Mouse (Mus musculus): ENCODE measurements around the gene Il12a. TPM values are rescaled to one million over a fixed set of nuclear protein-coding genes. Genes with fewer than 3 reads are reported as not detected.

Gene Il12a
- total RNA-seq, 2 experiments from 2014 or later: 0.28 to 0.42 TPM

DNA sequence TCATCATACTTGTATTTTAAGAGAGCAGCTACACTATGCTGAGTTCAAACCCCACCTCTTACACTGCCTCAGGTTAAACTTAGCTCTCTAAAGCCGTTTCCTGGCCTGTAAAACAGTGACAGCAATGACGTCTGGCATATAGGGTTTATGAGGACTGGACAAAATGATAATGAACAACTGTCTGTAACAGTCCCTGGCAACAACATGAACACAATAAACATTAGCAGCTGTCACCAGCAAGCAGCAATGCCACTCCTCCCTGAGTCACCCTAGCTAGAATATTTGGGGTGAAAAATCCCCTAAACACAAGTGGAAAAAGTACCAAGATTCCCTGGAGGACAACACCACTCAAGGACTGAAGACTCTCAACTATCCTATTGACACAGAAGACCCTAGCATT is 6.9 kb upstream of the Il12a start:
- no peak for DNase-seq (ENCODE audit: extremely low spot score in 1 of 2, low spot score in 1 of 2)

DNA sequence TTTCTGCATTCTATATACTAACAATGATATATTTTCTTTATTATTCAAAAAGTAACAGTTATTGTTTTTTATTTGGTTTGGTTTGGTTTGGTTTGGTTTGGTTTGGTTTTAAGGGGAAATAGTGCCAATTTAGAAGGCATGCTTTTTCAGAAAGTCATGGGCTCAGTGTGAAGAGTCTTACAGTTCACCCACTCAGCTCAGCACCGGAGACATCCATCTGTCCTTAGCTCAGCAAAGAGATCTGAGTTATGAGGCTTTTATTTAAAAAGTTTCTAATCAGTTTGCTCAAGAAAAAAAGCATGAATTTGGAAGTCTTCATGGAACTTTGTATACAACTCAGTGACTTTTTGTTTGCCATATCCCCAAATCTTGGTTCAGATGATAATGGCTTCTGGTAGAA is 6.2 kb upstream of the Il12a start:
- no peak for DNase-seq (ENCODE audit: extremely low spot score in 1 of 2, low spot score in 1 of 2)

DNA sequence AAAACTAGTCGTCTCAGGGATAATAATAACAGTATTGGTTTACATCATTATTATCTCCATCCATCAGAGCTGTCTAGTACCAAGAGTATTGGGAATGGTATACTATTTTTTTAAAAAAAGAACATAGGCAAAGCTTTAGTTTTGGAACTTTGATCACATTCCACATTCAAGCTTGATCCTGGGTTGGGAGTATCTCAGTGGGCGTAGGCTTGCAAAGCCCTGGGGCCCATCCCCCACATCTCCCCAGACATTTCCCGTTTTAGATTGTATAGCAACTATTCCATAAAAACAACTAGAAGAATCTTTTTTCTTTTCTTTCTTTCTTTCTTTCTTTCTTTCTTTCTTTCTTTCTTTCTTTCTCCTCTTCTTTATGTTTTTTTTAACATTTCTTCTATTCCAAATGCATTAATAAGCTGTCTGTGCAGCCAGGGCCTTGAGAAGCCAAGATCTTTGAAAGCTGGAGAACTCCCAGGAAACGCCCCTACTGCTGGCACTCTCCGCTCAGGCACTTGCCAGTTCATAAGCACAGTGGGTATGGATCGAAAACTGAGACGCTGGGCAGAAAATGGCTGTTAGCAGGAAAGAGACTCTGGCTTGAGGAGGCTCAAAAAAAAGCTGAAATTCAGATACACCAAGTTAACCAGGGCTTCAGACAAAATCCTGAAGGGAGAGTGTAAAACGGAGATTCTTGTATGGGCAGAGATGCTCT is 3.4 kb upstream of the Il12a start:
- DNase-seq (ENCODE audit: extremely low spot score in 1 of 2, low spot score in 1 of 2): no peak

DNA sequence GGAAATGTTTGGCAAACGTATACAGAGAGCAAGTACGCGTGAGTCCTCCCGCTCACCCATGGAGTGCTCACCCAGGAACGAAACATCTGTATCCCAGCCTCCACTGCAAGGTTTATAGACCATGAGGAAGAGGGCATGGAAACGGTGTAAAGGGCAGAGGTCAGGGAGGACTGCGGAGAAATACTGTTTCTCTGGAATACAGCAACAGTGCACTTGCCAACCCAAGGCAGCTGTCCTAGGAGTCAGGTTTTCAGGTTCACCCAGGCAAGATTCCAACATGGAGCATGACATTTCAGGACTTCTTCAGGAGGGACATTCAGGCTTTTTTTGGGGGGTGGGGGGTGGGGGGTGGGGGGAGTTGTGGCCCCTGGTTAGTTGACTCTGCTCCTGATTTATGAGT is 1.1 kb upstream of the Il12a start:
- no peak for DNase-seq (ENCODE audit: extremely low spot score in 1 of 2, low spot score in 1 of 2)

DNA sequence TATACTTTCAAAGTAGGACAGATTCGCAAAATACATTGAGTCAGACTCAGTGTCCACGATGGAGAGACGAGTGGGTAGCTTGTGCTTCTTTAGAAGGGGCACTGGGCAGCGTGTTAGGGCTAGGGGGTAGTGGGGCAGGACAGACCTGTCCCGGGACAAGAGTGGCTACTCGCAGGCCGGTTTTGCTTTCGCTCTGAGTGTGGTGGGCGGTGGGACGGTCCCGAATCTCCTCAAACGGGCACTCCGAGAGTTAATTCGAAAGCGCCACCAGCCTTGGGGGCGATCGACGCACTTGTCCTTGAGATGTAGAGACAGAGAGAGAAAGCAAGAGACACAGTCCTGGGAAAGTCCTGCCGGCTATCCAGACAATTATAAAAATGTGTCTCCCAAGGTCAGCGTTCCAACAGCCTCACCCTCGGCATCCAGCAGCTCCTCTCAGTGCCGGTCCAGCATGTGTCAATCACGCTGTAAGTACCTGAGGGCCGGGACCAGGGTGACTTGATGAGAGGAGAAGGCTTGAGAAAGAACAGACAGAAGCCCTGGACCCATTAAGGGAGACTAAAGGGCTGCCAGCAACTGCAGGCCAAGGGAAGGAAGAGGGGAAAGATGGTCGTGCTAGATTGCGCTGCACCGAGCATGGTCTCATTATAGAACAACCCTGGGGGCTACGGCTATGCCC is 795 bp downstream of the Il12a start:
- no peak for DNase-seq (ENCODE audit: extremely low spot score in 1 of 2, low spot score in 1 of 2)

DNA sequence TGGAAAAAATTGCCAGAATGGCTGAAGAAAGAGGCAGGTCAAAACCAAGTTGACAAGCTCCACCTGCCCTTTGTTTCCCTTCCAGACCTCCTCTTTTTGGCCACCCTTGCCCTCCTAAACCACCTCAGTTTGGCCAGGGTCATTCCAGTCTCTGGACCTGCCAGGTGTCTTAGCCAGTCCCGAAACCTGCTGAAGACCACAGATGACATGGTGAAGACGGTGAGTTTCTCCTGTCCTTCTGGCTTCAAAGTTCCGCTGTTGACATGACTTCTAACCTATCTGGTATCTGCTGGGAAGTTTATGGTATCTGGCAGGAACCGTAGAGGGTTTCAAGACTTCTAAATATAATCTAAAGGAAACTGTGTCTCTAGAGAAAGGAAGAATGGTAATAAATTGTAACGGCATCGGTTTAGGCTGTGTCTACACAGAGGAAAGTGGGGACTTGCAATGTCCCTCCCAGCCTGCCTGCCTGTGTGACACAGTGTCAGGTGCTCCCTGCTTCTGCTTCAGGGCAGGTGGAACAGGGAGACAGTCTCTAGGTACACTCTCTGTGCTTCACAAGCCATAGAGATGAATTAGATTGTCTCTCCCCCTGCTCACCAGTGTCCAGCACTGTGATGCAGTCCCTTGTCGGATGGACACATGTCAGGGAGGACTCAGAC is 1.6 kb downstream of the Il12a start:
- DNase-seq (ENCODE audit: extremely low spot score in 1 of 2, low spot score in 1 of 2): no peak

DNA sequence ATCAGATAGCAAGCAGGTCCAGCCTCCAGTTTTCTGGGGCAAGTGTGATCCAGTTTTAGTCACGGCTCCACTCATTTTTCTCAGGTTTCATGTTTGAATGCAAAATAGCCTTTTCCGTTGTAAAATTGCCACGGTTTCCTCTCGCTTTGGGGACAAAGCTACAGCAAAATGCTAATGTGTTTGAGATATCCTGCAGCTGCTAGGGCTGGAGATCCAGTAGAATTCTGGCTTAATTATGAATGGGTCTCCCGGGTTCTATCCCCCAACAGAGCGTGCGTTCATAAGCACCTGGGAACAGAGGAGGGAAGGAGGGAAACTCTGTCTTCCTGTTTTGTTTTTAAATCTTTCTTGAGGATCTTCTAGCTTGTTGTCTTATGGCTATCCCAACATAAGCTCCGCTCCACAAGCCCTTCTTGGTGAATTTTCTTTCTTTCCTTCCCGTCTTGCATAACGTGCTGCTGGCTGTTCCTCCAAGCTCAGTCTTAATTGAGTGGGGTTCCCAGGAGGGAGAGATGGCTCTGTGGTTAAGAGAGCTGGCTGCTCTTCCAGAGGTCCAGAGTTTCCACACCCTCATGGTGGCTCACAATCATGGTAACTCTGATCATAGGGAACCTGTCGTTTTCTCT is 2.3 kb downstream of the Il12a start:
- no peak for DNase-seq (ENCODE audit: extremely low spot score in 1 of 2, low spot score in 1 of 2)

DNA sequence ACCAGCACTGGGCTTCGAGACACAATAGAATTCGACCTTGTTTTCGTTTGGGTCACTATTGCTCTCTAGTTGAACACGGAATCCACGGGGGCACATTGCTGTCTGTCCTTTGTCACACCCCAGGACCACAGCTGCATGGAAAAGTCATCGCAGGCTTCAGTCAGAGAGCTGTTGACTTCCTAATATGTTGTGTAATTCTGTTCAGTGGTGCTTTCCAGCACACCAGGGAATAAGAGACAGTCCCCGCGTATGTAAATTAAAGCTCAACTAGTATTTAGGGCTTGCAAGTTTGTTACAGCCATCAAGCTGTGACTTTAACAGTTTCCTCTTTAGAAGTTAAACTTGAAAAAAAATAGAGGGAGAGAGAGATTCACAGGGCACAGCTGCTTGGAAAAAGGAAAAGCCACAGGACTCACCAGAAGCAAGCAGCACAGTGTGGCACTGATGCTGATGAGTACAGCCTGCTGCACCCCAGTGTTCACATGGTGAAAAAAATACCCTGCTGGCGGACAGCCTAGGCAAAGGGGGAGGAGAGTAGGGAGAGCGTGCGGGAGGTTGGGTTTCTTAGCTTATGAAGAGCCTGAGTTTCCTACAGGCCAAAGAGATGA is 3.1 kb downstream of the Il12a start:
- DNase-seq (ENCODE audit: extremely low spot score in 1 of 2, low spot score in 1 of 2): peak; percentile 41 to 58

DNA sequence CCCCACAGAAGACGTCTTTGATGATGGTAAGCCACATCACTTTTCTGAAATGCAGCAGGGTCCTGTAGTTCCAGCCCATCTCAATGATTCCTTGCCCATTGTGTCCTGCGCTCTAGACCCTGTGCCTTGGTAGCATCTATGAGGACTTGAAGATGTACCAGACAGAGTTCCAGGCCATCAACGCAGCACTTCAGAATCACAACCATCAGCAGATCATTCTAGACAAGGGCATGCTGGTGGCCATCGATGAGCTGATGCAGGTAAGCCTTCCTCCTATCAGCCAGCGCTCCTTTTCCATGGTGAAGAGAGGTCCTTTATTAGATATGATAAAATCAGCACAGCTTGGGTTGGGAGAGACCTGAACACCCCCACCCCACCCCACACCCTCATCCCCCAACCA is 4.9 kb downstream of the Il12a start:
- no peak for DNase-seq (ENCODE audit: extremely low spot score in 1 of 2, low spot score in 1 of 2)

DNA sequence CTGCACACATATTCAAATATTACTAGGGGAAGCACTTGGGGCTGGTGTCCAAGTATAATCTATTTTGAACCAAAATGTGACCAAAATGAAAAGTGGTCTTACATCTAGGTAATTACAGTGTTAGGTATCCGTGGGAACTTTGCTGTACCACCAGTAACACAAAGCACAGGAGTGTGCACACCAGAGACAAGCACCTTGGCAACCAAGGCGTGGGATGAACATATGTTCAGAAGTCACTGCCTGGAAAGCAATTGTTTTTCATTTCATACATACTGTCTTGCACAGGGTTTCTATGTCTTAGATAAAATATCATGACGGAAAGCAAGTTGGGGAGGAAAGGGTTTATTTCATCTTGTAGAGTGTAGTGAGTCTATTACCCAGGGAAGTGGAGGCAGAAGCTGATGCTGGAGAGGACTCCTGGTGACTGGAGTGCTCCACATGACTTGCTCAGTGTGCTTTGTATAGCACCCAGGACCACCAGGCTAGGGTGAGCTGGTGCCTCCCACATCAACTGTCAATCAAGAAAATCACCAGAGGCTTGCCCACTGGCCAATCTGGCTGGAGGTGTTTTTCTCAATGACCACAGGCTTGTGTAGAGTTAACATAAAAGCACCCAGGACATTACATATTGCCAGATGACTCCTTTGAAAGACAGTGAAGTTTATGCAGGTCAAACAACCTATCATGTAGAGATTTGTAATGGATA is 6.2 kb downstream of the Il12a start:
- no peak for DNase-seq (ENCODE audit: extremely low spot score in 1 of 2, low spot score in 1 of 2)

DNA sequence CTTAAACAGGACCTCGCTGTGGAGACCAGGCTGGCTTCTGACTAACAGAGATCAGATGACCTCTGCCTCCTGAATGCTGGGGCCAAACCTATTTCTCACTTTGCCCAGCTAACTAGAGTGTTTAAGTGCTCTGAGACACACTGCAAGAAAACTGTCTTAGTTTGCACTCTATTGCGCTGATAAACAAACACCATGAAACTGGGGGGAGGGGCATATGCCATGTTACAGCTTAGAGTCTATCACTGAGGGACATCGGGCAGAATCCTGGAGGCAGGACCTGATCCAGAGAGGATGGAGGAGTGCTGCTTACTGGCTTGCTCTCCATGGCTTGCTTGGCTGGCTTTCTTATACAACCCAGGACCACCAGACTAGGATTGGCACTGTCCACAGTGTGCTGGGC is 8.2 kb downstream of the Il12a start:
- DNase-seq (ENCODE audit: extremely low spot score in 1 of 2, low spot score in 1 of 2): no peak

DNA sequence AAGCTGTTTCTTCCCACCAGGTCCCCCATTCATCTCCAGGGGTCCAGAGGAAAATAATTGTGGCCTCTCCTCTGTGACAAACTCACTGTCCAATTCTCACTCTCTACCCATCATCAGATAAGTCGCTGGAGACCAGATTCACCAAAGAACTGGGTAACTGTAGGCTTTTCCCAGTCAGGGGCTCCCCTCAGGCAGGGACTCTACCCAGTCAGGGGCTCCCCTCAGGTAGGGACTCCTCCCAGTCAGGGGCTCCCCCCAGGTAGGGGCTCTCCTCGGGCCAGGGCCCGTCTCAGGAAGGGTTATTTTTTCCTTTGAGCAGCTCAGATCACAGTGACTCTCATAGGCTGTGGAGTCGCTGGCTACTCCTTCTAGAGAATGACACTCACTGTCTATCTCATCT is 9.6 kb downstream of the Il12a start:
- no peak for DNase-seq (ENCODE audit: extremely low spot score in 1 of 2, low spot score in 1 of 2)

DNA sequence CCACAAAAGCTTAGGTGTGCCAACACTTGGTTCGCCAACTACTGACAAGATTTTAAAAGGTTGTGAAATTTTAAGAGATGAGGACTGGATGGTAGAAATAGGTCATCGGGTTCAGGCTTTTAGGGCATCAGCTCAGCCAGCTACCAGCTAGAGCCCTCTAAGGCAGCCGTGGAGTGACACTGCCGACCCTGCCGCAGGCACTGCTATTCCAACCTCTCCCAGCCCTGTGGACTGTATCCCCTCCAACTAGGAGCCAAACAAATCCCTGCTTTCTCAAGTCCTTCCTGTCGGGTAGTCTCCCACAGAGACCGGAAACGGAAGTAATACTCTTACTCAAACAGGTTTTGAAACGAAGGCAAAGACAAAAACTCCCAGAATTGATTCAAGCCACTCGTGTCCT is 15.9 kb downstream of the Il12a start:
- DNase-seq (ENCODE audit: extremely low spot score in 1 of 2, low spot score in 1 of 2): no peak

DNA sequence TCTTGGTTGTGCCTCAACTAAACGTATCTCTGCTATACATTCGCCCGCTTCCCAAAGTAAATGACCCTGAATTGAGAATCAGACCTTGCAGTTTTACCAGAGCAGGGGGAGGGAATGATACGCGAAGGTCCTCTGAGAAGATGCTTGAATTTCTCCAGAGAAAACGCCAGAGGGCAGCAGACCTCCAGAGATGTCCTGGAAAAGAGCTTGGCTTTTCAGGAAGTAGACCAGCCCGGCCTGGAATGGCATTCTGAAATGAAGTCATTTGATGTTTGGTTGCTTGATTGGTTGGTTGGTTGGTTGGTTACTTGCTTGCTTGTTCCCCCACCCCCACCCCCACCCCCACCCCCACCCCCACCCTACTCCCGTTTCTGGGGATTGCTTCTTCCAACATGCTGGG is 17.8 kb downstream of the Il12a start:
- peak in 1 of 2 experiments; percentile 54 for DNase-seq (ENCODE audit: extremely low spot score in 1 of 2, low spot score in 1 of 2)

DNA sequence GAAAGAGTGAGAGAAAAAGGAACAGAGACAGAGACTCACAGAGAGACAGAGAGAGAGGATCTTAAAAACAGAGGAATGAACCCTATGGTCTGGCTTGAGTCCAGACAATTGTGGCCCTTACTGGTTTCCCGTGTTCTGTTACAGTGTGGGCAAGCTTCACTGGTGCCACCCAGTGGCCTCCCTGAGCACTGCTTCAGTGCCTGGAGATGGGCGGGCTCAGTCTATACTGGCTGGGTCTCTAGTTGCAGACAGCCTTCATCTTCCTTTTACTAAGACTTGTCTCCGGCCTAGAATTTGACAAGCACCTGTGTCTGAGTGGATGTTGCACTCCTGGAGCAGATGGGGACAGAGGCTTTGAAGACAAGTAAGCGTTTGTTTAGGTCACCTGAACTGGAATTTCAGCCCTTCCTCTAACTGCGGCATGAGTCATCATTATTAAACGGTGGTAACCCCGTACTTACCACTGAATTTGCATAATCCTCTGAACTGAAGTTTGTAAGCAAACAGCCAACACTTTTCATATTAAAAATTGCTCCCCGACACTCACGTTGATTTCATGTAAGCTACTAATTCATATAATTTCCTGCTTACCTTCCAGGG is 18.9 kb downstream of the Il12a start:
- DNase-seq (ENCODE audit: extremely low spot score in 1 of 2, low spot score in 1 of 2): peak in 1 of 2 experiments; percentile 73

DNA sequence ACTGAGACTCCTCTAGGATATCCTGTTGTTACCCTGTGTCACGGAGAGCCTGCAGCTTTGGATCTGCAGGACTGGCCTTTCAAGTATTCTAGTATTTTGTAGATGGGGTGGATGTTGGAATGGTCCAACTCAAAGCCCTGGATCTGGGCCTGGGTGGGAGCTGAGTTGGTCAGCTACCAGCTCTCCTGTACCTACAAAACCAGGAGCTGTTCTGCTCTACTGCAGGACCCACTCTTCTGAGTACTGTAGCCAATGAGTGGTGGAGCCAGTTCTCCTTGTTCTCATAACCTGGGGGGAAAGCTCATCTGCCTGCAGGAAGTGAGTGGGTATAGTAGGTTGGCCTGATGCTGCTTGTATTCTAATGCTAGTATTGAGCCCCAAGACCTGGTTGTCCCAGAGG is 20.0 kb downstream of the Il12a start:
- DNase-seq (ENCODE audit: extremely low spot score in 1 of 2, low spot score in 1 of 2): no peak

DNA sequence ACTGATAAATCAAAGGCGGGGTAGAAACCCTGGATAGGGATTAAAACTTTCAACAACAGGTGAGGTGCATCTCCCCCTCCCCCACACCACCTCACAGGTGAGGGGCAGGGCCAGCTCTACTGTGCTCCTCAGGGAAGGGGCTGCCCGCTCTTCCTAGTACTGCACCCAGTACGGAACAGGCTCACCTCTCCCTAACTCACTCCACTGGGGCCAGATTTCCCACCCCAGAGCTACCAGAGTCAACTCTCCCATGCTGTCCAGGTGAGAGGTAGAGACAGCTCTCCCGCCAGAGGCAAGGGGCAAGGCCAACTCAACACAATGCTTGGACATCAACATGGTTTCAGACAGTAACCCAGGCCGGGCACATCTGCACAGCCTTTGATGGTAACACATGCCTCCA is 21.1 kb downstream of the Il12a start:
- no peak for DNase-seq (ENCODE audit: extremely low spot score in 1 of 2, low spot score in 1 of 2)

DNA sequence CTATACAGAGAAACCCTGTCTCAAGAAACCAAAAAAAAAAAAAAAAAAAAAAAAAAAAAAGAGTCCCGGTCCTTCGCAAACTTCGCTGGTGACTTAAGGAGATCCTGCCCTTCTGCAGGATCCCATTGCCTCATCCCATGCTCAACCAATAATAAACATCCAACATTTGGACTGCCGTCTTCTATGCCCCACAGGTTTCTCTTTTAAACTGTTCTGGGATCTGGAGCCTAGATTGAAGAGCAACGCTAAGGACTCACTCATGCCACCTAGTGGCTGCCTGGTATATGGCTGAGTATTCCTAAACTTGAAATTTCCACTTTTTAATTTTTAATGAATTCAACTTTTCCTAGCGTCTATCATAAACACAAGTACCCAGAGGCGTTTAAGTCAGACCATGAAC is 23.1 kb downstream of the Il12a start:
- peak in 1 of 2 experiments; percentile 80 for DNase-seq (ENCODE audit: extremely low spot score in 1 of 2, low spot score in 1 of 2)

DNA sequence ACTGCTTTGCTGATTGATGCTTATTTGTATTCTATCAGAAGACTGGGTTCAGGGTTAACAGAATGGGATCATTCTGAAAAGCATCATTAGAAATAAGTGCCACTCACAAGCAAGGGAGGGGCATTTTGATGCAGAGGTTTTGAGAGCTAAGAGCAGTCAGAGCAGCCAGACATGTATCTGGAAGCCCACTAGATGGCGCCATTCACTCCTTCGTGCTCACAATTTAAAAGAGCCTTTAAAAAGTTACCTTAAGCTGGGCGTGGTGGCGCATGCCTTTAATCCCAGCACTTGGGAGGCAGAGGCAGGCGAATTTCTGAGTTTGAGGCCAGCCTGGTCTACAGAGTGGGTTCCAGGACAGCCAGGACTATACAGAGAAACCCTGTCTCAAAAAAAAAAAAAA is 26.9 kb downstream of the Il12a start:
- DNase-seq (ENCODE audit: extremely low spot score in 1 of 2, low spot score in 1 of 2): peak in 1 of 2 experiments; percentile 73

All from layer of hippocampus, postnatal 25 days (tissue).